Mouse (Mus musculus): ENCODE results near the gene Chd5. TPM values are rescaled to one million over a fixed set of nuclear protein-coding genes. Genes with fewer than 3 reads are reported as not detected.

Gene Chd5
- polyA plus RNA-seq, 1 experiment from 2014 or later = 0.01 TPM

DNA sequence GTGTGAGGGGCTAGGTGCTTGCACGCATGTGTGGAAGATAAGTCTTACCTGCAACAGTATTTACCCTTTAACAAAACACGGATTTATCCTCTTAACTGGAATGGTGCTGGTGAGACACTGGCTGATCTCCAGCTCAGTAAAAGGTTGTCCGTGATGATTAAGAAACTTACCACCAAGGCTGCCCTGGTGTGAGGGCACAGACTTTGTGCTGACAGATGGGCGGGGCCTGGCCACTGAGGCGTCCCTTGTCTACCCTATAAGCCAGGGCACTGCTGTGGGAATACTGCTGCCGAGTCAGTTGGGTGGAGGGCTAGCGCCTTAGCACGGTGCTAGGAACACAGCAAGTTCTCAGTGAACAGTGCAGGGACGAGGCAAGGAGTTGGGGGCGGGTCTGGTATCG, 36.4 kb upstream of the Chd5 start:
- H3K27me3 ChIP-seq (ENCODE audit: low read depth, poor library complexity, severe bottlenecking) = no peaks in the 10 kb centered on the region
- no peak overlapping the region for H3K27ac ChIP-seq
- no peaks in the 10 kb centered on the region for H3K9me3 ChIP-seq (replicated peaks)
- peaks cover 62% of the 10 kb centered on the region for H3K36me3 ChIP-seq
- DNase-seq (ENCODE audit: low spot score) = no peak
- no peak overlapping the region for H3K4me3 ChIP-seq
- H3K4me1 ChIP-seq = peaks cover 20% of the 10 kb centered on the region
- WGBS = 84% methylated on average over 11 of the region's 11 CpGs

DNA sequence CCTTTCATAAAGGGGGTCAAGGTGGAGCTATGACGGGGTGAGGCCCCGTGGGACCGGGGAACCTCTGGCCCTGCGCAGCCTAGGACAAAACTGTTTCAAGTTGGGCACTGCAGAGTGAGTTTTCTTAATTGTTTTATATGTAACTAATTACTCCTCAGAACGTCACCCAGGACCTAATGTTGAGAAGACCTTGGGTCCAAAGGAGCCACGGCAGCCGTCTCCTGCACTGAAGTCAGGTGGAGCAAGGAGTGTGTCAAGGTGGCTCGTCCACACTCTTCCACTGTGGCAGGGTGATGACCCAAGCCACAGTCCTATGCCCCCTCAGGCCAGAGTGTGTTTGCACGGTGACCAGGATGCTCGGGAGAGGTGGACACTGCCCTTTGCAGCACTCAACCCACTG, 35.3 kb upstream of the Chd5 start:
- 93% methylated on average over 10 of the region's 10 CpGs for WGBS
- peaks cover 9% of the 10 kb centered on the region for H3K4me1 ChIP-seq

DNA sequence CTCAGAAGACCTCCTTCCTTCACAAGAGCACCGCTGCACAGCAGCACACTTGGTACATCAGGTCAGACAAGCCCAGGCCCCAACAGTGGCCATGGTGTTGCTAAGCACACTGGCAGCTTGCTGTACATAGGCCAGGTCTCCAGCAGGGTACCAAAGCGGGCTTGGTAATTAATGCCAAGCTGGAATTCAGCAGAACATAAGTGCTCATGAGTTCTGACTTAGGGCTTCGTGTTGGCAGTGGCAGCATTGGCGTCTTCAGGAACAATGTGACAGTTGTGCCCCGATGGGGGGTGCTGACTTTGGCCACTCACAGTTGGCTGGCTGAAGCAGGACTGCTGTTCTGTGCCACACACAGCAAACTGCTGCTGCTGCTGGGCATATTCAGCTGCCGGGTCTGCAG, 33.8 kb upstream of the Chd5 start:
- no peaks in the 10 kb centered on the region for H3K9me3 ChIP-seq (replicated peaks)
- no peak overlapping the region for H3K4me3 ChIP-seq
- peaks cover 64% of the 10 kb centered on the region for H3K36me3 ChIP-seq
- 91% methylated on average over 6 of the region's 6 CpGs for WGBS
- no peak for DNase-seq (ENCODE audit: low spot score)
- H3K27me3 ChIP-seq (ENCODE audit: low read depth, poor library complexity, severe bottlenecking) = peaks cover 11% of the 10 kb centered on the region; the same call in 1 of the 2 replicates
- no peak overlapping the region for H3K27ac ChIP-seq
- no peaks in the 10 kb centered on the region for H3K4me1 ChIP-seq

More for the DNA sequence above, 35.3 kb upstream of the Chd5 start:
- Histone ChIP-seq H3K27me3 (ENCODE audit: low read depth, poor library complexity, severe bottlenecking) (no peaks in the 10 kb centered on the region), H3K36me3 (peaks cover 62% of the 10 kb centered on the region), H3K27ac (no peak overlapping the region), H3K9me3 (replicated peaks) (no peaks in the 10 kb centered on the region), H3K4me3 (no peak overlapping the region)
- no peak for DNase-seq (ENCODE audit: low spot score)

DNA sequence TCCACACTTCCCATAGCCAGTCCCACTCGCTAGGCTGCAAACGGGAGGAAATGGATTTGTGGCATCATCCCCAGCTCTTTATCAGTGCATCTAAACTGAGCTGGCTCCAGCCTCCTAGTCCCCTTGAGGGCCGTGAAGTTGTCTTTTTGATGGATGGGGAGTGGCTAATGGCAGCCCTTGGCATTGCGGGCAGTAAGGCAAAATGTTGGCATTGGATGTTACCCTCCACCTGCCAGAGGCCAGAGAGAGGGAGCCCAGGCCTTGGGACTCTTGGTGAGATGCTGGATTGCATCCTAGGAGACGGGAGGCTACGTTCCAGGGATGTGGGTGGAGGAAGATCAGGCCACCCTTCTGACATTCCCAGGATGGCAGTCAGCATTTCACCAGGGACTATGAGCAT, 32.5 kb upstream of the Chd5 start:
- no peak for DNase-seq (ENCODE audit: low spot score)
- peaks cover 24% of the 10 kb centered on the region for H3K27me3 ChIP-seq (ENCODE audit: low read depth, poor library complexity, severe bottlenecking)
- no peaks in the 10 kb centered on the region for H3K9me3 ChIP-seq (replicated peaks)
- 84% methylated on average over 6 of the region's 6 CpGs for WGBS
- H3K36me3 ChIP-seq = peaks cover 51% of the 10 kb centered on the region
- no peaks in the 10 kb centered on the region for H3K4me1 ChIP-seq
- H3K27ac ChIP-seq = no peak overlapping the region
- no peak overlapping the region for H3K4me3 ChIP-seq

DNA sequence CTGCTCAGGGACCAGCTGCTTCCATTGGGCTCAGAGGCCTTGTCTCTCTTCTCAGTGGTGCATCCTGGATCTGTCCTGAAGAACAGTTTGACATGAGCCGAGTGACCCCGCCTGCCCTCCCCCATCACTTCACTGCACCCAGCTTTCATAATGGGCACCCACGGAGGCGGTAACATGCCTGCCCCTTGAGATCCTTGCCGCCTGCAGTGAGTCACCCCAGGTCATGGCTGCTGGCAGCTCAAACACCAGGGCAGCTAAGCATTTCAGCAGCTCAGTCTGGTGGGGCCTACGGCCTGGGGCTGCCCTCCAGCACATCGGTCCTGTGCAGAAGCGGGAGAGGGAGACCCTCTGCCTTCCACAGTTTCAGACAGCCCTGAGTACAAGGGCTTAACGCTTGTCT, 30.9 kb upstream of the Chd5 start:
- no peaks in the 10 kb centered on the region for H3K9me3 ChIP-seq (replicated peaks)
- H3K36me3 ChIP-seq = peaks cover 36% of the 10 kb centered on the region
- no peak for DNase-seq (ENCODE audit: low spot score)
- no peak overlapping the region for H3K27ac ChIP-seq
- H3K4me1 ChIP-seq = peaks cover 7% of the 10 kb centered on the region
- no peak overlapping the region for H3K4me3 ChIP-seq
- 82% methylated on average over 9 of the region's 9 CpGs for WGBS
- H3K27me3 ChIP-seq (ENCODE audit: low read depth, poor library complexity, severe bottlenecking) = peaks cover 39% of the 10 kb centered on the region

DNA sequence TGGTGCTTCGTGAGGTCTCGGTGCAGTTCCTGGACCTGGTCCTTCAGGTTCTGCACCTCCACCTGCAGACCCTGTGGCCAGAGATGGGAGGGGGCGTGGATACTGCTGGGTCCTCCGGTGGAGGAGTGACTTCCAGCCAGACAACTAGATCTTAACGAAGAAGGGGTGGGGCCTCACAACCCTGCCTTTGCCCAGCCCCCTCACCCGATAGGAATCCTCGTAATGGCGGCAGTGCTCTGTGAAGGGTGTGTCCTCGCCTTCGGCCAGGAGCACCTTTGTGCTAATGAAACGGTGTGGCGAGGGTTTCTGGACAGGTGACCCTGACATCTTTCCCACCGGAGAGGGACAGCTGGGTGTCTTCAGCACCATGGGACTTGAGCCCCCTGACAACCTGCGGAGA, 26.3 kb upstream of the Chd5 start:
- no peak overlapping the region for H3K27ac ChIP-seq
- H3K27me3 ChIP-seq (ENCODE audit: low read depth, poor library complexity, severe bottlenecking) = peaks cover 86% of the 10 kb centered on the region
- H3K4me3 ChIP-seq = peak overlapping the region; percentile 43
- 2% methylated on average over 14 of the region's 14 CpGs for WGBS
- H3K36me3 ChIP-seq = peaks cover 6% of the 10 kb centered on the region; the same call in 1 of the 2 replicates
- DNase-seq (ENCODE audit: low spot score) = no peak
- H3K4me1 ChIP-seq = peaks cover 38% of the 10 kb centered on the region
- no peaks in the 10 kb centered on the region for H3K9me3 ChIP-seq (replicated peaks)

DNA sequence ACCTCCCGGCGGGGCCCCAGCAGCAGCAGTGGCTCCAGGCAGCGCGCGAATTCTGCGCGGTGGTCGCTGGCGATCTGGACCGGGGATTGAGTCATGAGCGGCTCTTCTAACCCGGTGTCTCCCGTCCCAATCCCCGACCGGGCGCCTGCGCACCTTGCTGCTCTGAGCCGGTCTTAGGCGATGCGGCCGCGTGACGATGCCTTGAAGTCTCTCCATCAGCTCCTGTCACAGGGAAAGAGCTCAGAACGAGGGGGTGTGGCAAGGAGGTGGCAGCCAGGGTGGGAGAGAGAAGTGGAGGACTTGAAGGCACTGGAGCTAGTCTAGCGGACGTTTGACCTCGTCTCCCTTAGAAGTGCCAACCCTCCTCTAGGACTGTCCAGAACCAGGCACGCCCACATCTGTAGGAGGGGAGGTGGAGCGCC, 25.2 kb upstream of the Chd5 start:
- WGBS = under 1% methylated on average over 29 of the region's 29 CpGs
- Histone ChIP-seq H3K4me3 (peak overlapping the region; percentile 43), H3K27me3 (ENCODE audit: low read depth, poor library complexity, severe bottlenecking) (peaks cover 96% of the 10 kb centered on the region), H3K4me1 (peaks cover 41% of the 10 kb centered on the region), H3K9me3 (replicated peaks) (no peaks in the 10 kb centered on the region), H3K36me3 (peaks cover 6% of the 10 kb centered on the region; the same call in 1 of the 2 replicates), H3K27ac (no peak overlapping the region)
- peak; percentile 68 for DNase-seq (ENCODE audit: low spot score)

DNA sequence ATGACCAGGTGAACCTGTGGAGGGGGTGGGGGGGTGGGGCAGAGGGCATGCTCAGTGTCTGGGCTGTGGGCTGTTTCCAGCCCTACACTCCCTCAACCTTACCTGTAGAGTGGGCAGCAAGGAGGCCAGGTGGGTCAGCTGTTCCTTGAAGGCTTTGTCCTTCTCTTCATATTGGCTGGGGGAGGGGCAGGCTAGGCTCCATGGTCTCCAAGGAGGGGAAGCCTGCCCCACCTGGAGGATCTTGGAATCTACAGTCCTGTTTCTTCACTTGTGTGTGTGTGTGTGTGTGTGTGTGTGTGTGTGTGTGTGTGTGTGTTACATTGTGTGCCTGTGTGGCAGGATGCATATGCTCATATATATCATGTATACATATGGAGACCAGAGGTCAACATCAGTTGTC, 24.5 kb upstream of the Chd5 start:
- H3K9me3 ChIP-seq (replicated peaks) = no peaks in the 10 kb centered on the region
- H3K27me3 ChIP-seq (ENCODE audit: low read depth, poor library complexity, severe bottlenecking) = peaks cover 100% of the 10 kb centered on the region
- H3K4me3 ChIP-seq = no peak overlapping the region
- no peak overlapping the region for H3K27ac ChIP-seq
- DNase-seq (ENCODE audit: low spot score) = no peak
- H3K4me1 ChIP-seq = peaks cover 48% of the 10 kb centered on the region
- peaks cover 3% of the 10 kb centered on the region; the same call in 1 of the 2 replicates for H3K36me3 ChIP-seq

DNA sequence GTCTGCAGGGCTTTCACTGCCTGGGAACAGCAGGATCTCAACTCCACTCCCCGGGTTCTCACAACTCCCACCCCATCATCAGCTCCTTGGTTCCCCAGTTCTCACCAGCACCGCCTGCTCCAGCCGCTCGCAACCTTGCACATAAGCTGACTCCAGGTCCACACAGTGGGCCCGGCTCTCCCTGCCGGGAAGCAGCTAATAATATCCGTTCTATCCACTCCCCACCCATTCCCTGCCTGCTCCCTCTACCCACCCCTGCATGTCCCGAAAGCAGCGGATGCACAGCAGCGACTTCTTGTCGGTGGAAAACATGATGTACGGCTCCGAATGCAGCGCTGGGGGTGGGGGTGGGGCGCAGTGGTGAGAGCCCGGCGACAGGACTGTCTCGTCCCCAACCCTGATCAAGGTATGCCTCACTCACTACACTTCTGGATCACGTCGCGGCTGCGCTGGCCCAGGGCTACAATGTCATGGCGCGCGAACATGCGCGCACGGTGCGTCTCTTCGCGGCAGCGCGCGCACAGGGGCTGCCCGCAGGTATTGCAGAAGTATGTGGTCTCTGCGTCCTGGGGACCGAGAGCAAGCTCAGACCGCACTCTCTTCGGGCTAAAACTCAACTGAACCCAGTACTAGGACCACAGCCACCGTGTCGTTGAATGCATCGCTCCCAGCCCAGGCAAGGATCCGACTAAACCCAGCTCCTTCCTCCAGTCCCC, 22.8 kb upstream of the Chd5 start:
- H3K9me3 ChIP-seq (replicated peaks) = no peaks in the 10 kb centered on the region
- H3K27ac ChIP-seq = no peak overlapping the region
- peak overlapping the region; percentile 46 for H3K4me3 ChIP-seq
- DNase-seq (ENCODE audit: low spot score) = no peak
- WGBS = 1% methylated on average over 43 of the region's 43 CpGs
- H3K27me3 ChIP-seq (ENCODE audit: low read depth, poor library complexity, severe bottlenecking) = peaks cover 88% of the 10 kb centered on the region
- H3K36me3 ChIP-seq = no peaks in the 10 kb centered on the region
- H3K4me1 ChIP-seq = peaks cover 48% of the 10 kb centered on the region

DNA sequence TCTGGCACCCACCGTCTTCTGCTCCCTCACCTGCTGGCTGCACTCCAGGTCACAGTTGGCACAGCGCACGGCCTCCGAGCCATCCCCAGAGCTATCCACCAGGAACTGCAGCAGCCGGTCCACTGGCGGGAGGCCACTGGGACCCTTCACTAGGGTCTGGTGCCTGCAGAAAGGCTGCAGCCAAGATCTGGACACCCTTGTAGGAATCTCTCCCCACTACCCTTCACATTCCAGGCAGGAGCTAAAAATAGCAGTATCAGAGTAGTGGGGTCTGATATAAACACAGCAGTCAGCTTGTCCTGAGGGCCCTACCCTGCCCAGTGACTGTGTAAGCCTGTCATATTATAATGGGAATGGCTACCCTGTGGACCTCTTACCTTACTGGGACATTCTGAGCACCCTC, 20.8 kb upstream of the Chd5 start:
- no peak overlapping the region for H3K27ac ChIP-seq
- peaks cover 40% of the 10 kb centered on the region for H3K4me1 ChIP-seq
- no peaks in the 10 kb centered on the region for H3K9me3 ChIP-seq (replicated peaks)
- WGBS = 94% methylated on average over 6 of the region's 6 CpGs
- no peak for DNase-seq (ENCODE audit: low spot score)
- H3K36me3 ChIP-seq = no peaks in the 10 kb centered on the region
- peaks cover 73% of the 10 kb centered on the region for H3K27me3 ChIP-seq (ENCODE audit: low read depth, poor library complexity, severe bottlenecking)
- no peak overlapping the region for H3K4me3 ChIP-seq

DNA sequence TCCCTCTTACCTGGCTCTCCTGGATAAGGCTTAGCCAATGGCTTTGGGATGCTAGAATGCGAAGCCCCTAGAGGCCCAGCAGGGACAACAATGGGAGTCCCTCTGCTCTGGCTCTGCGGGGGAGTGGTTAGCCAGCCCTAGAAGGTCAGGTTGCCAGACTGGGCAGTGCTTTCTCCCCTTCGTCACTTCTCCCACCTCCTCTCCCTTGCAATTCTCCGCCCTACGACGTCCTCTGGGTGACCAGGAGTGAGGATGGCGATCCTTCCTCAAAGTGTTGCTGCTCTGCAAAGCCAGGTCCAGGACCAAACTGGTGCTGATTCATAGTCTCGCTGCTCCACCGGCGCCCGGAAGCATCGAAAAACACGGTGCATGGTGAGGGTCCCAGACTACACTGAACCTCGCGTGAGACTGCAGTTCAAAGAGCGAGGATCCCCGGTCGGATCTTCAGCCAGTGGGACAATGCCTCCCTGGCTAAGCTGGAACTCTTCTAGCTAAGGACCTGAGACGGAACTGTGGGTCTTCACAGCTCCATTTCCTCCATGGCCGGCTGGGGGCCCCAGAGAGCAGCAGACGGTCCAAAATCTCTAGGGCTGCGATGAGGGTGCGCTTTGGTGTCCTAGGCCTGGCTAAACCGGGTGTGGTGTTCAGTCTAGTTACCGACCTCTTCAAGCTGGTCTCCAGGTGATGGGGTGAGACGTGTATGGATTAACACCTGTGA, 19.8 kb upstream of the Chd5 start, which contains the start of gene Rnf207:
Gene Rnf207, minus strand, starts transcription at position 477 of the 718 bp plus-strand sequence.
- H3K27ac ChIP-seq = 0 out of 2 replicates have a peak within 1 kb of the TSS, but pooled peaks have one; percentile 31
- no peaks in the 10 kb centered on the region for H3K36me3 ChIP-seq
- 2% methylated on average over 26 of the region's 26 CpGs for WGBS
- H3K4me3 ChIP-seq = peak within 1 kb of the TSS; percentile 37
- H3K9me3 ChIP-seq (replicated peaks) = no peaks in the 10 kb centered on the region
- H3K27me3 ChIP-seq (ENCODE audit: low read depth, poor library complexity, severe bottlenecking) = peaks cover 63% of the 10 kb centered on the region
- DNase-seq (ENCODE audit: low spot score) = peak; percentile 61
- H3K4me1 ChIP-seq = peaks cover 30% of the 10 kb centered on the region

DNA sequence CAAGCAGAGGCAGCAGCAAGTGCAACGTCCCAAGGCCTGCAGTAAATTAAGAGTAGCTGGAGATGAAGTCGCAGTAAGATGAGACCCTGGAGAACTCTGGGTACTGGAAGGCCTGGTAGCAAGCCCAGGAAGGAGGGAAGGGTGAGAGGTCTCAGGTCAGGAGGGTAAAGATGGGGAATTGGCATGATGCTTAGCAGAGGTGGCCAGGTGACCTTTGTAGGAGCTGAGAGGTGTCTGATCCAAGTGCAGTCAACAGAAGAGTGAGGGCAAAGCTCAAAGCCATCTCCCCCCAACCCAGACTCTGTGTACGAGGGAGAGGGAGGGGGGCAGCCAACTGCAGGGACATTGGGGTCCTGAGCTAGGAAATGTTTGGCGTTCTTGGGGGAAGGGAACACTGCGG, 17.0 kb upstream of the Chd5 start:
- WGBS = 47% methylated on average over 5 of the region's 5 CpGs
- H3K27ac ChIP-seq = no peak overlapping the region

More for the DNA sequence above, 17.0 kb upstream of the Chd5 start:
- Histone ChIP-seq H3K27me3 (ENCODE audit: low read depth, poor library complexity, severe bottlenecking) (peaks cover 35% of the 10 kb centered on the region), H3K36me3 (no peaks in the 10 kb centered on the region), H3K4me3 (no peak overlapping the region), H3K9me3 (replicated peaks) (no peaks in the 10 kb centered on the region), H3K4me1 (peaks cover 11% of the 10 kb centered on the region)
- DNase-seq (ENCODE audit: low spot score) = no peak

Measured in limb, embryonic 10.5 days (tissue).